Mouse (Mus musculus): ENCODE data around the gene Cdh15. TPM values are rescaled to one million over a fixed set of nuclear protein-coding genes. Genes with fewer than 3 reads are reported as not detected.
A peak's percentile ranks its signal among the peaks of the same experiment; 100 is the strongest.

The Cdh15 gene
- polyA plus RNA-seq, 1 experiment from 2014 or later = 1.8 TPM

GRCm38 (mm10) chr8:122849152-122849910, 1.6 kb downstream of the Cdh15 start:
- Histone ChIP-seq H3K36me3 (no peaks in the 10 kb centered on the region), H3K27me3 (peaks cover 17% of the 10 kb centered on the region), H3K9ac (no peak overlapping the region), H3K4me3 (no peak overlapping the region), H3K27ac (no peak overlapping the region), H3K9me3 (no peaks in the 10 kb centered on the region), H3K4me2 (no peak overlapping the region), H3K4me1 (replicated peaks) (peaks cover 21% of the 10 kb centered on the region)
- WGBS = 73% methylated on average over 10 of the region's 11 CpGs
- ATAC-seq (ENCODE audit: low FRiP score) = no peak

GRCm38 (mm10) chr8:122850641-122851240, 3.0 kb downstream of the Cdh15 start:
- peaks cover 23% of the 10 kb centered on the region for H3K27me3 ChIP-seq
- no peak overlapping the region for H3K4me3 ChIP-seq
- H3K36me3 ChIP-seq = no peaks in the 10 kb centered on the region
- 64% methylated on average over 3 of the region's 3 CpGs for WGBS
- ATAC-seq (ENCODE audit: low FRiP score) = no peak
- H3K4me1 ChIP-seq (replicated peaks) = peaks cover 22% of the 10 kb centered on the region
- H3K27ac ChIP-seq = no peak overlapping the region
- no peak overlapping the region for H3K4me2 ChIP-seq
- H3K9me3 ChIP-seq = no peaks in the 10 kb centered on the region
- H3K9ac ChIP-seq = no peak overlapping the region

- H3K9ac ChIP-seq = no peak overlapping the region
- WGBS = 86% methylated on average over 12 of the region's 12 CpGs
- H3K36me3 ChIP-seq = no peaks in the 10 kb centered on the region
- no peak overlapping the region for H3K4me2 ChIP-seq
- no peak overlapping the region for H3K4me3 ChIP-seq
- H3K27ac ChIP-seq = no peak overlapping the region
- H3K4me1 ChIP-seq (replicated peaks) = peaks cover 22% of the 10 kb centered on the region
- no peaks in the 10 kb centered on the region for H3K9me3 ChIP-seq
- H3K27me3 ChIP-seq = peaks cover 23% of the 10 kb centered on the region
- no peak for ATAC-seq (ENCODE audit: low FRiP score)
These were observed 4.2 kb downstream of the Cdh15 start for GRCm38 (mm10) chr8:122851692-122852545.

GRCm38 (mm10) chr8:122852546-122852905, 4.8 kb downstream of the Cdh15 start:
- Histone ChIP-seq H3K4me2 (no peak overlapping the region), H3K9me3 (no peaks in the 10 kb centered on the region), H3K36me3 (no peaks in the 10 kb centered on the region), H3K9ac (no peak overlapping the region), H3K27me3 (peaks cover 23% of the 10 kb centered on the region), H3K4me1 (replicated peaks) (peaks cover 22% of the 10 kb centered on the region), H3K27ac (no peak overlapping the region), H3K4me3 (no peak overlapping the region)
- WGBS = 86% methylated on average over 1 of the region's 1 CpGs
- no peak for ATAC-seq (ENCODE audit: low FRiP score)

GRCm38 (mm10) chr8:122853340-122853771, 5.6 kb downstream of the Cdh15 start:
- H3K9me3 ChIP-seq = no peaks in the 10 kb centered on the region
- H3K4me3 ChIP-seq = no peak overlapping the region
- no peaks in the 10 kb centered on the region for H3K36me3 ChIP-seq
- H3K27ac ChIP-seq = no peak overlapping the region
- H3K4me2 ChIP-seq = peak overlapping the region; percentile 1; the same call in 1 of the 2 replicates
- peaks cover 25% of the 10 kb centered on the region for H3K27me3 ChIP-seq
- ATAC-seq (ENCODE audit: low FRiP score) = peak; percentile 43
- WGBS = 6% methylated on average over 11 of the region's 11 CpGs
- H3K9ac ChIP-seq = 0 out of 2 replicates have a peak overlapping the region, but pooled peaks have one; percentile 9
- peaks cover 18% of the 10 kb centered on the region for H3K4me1 ChIP-seq (replicated peaks)

GRCm38 (mm10) chr8:122854388-122854787, 6.6 kb downstream of the Cdh15 start:
- Histone ChIP-seq H3K36me3 (no peaks in the 10 kb centered on the region), H3K4me3 (no peak overlapping the region), H3K4me1 (replicated peaks) (peaks cover 17% of the 10 kb centered on the region), H3K27me3 (peaks cover 15% of the 10 kb centered on the region; the same call in 1 of the 2 replicates), H3K4me2 (no peak overlapping the region), H3K27ac (no peak overlapping the region), H3K9me3 (no peaks in the 10 kb centered on the region), H3K9ac (no peak overlapping the region)
- ATAC-seq (ENCODE audit: low FRiP score) = no peak
- 78% methylated on average over 7 of the region's 7 CpGs for WGBS

GRCm38 (mm10) chr8:122855123-122855522, 7.4 kb downstream of the Cdh15 start:
- H3K4me2 ChIP-seq = no peak overlapping the region
- 93% methylated on average over 4 of the region's 4 CpGs for WGBS
- no peaks in the 10 kb centered on the region for H3K36me3 ChIP-seq
- no peaks in the 10 kb centered on the region for H3K9me3 ChIP-seq
- no peak overlapping the region for H3K9ac ChIP-seq
- no peak overlapping the region for H3K27ac ChIP-seq
- no peak overlapping the region for H3K4me3 ChIP-seq
- 0 out of 2 replicates have a peak, but pooled peaks cover 13% of the 10 kb centered on the region for H3K27me3 ChIP-seq
- ATAC-seq (ENCODE audit: low FRiP score) = no peak
- peaks cover 17% of the 10 kb centered on the region for H3K4me1 ChIP-seq (replicated peaks)

GRCm38 (mm10) chr8:122856288-122856687, 8.5 kb downstream of the Cdh15 start:
- no peak for ATAC-seq (ENCODE audit: low FRiP score)
- Histone ChIP-seq H3K9ac (no peak overlapping the region), H3K4me3 (no peak overlapping the region), H3K9me3 (no peaks in the 10 kb centered on the region), H3K4me2 (no peak overlapping the region), H3K4me1 (replicated peaks) (peaks cover 17% of the 10 kb centered on the region), H3K27me3 (0 out of 2 replicates have a peak, but pooled peaks cover 13% of the 10 kb centered on the region), H3K27ac (no peak overlapping the region), H3K36me3 (no peaks in the 10 kb centered on the region)
- 82% methylated on average over 8 of the region's 8 CpGs for WGBS

- Histone ChIP-seq H3K36me3 (no peaks in the 10 kb centered on the region), H3K9ac (no peak overlapping the region), H3K4me1 (replicated peaks) (0 out of 2 replicates have a peak, but pooled peaks cover 4% of the 10 kb centered on the region), H3K4me2 (no peak overlapping the region), H3K27me3 (0 out of 2 replicates have a peak, but pooled peaks cover 5% of the 10 kb centered on the region), H3K4me3 (no peak overlapping the region), H3K9me3 (peaks cover 7% of the 10 kb centered on the region), H3K27ac (no peak overlapping the region)
- 60% methylated on average over 13 of the region's 13 CpGs for WGBS
- no peak for ATAC-seq (ENCODE audit: low FRiP score)
These were observed 12.1 kb downstream of the Cdh15 start for GRCm38 (mm10) chr8:122859843-122860242.

- Histone ChIP-seq H3K27me3 (peaks cover 3% of the 10 kb centered on the region; the same call in 1 of the 2 replicates), H3K27ac (no peak overlapping the region), H3K4me1 (replicated peaks) (peaks cover 12% of the 10 kb centered on the region; the same call in 1 of the 2 replicates), H3K4me3 (peak overlapping the region; percentile 30), H3K36me3 (no peaks in the 10 kb centered on the region), H3K9me3 (peaks cover 28% of the 10 kb centered on the region), H3K9ac (peak overlapping the region; percentile 63; the same call in 1 of the 2 replicates), H3K4me2 (peak overlapping the region; percentile 53)
- peak; percentile 29; the same call in 1 of the 2 replicates for ATAC-seq (ENCODE audit: low FRiP score)
- WGBS = 50% methylated on average over 26 of the region's 26 CpGs
These were observed 17.0 kb downstream of the Cdh15 start for GRCm38 (mm10) chr8:122864719-122865129.

- peaks cover 28% of the 10 kb centered on the region for H3K9me3 ChIP-seq
- no peaks in the 10 kb centered on the region for H3K36me3 ChIP-seq
- H3K9ac ChIP-seq = peak overlapping the region; percentile 63; the same call in 1 of the 2 replicates
- peak overlapping the region; percentile 53 for H3K4me2 ChIP-seq
- H3K4me1 ChIP-seq (replicated peaks) = peaks cover 12% of the 10 kb centered on the region; the same call in 1 of the 2 replicates
- peak; percentile 8; the same call in 1 of the 2 replicates for ATAC-seq (ENCODE audit: low FRiP score)
- H3K27me3 ChIP-seq = peaks cover 7% of the 10 kb centered on the region; the same call in 1 of the 2 replicates
- WGBS = 56% methylated on average over 10 of the region's 10 CpGs
- H3K4me3 ChIP-seq = peak overlapping the region; percentile 30
- H3K27ac ChIP-seq = no peak overlapping the region
These were observed 17.7 kb downstream of the Cdh15 start for GRCm38 (mm10) chr8:122865441-122865840.

- 85% methylated on average over 8 of the region's 8 CpGs for WGBS
- H3K27ac ChIP-seq = no peak overlapping the region
- no peak overlapping the region for H3K4me3 ChIP-seq
- peaks cover 7% of the 10 kb centered on the region; the same call in 1 of the 2 replicates for H3K27me3 ChIP-seq
- H3K4me1 ChIP-seq (replicated peaks) = peaks cover 12% of the 10 kb centered on the region; the same call in 1 of the 2 replicates
- no peaks in the 10 kb centered on the region for H3K36me3 ChIP-seq
- H3K9me3 ChIP-seq = peaks cover 28% of the 10 kb centered on the region
- H3K9ac ChIP-seq = no peak overlapping the region
- no peak overlapping the region for H3K4me2 ChIP-seq
- ATAC-seq (ENCODE audit: low FRiP score) = no peak
These were observed 18.5 kb downstream of the Cdh15 start for GRCm38 (mm10) chr8:122866231-122866630.

Data from hindbrain, embryonic 13.5 days (tissue).